Mouse (Mus musculus) C2C12 (cell line): ENCODE data around the gene Gzme. TPM values are rescaled to one million over a fixed set of nuclear protein-coding genes. Genes with fewer than 3 reads are reported as not detected.
"Not testable (repeated sequence)": the region's sequence is repeated elsewhere in the genome, so short reads cannot be mapped to it uniquely, and the experiment has no call there.

ENCODE experiments used
- H3K27me3 ChIP-seq: one replicate; pipeline ENCODE4 v1.6.1; 2011; ENCODE audit not compliant: control insufficient read depth, insufficient read depth, insufficient read length
- H3K36me3 ChIP-seq: one replicate; pipeline ENCODE4 v1.6.1; 2011; ENCODE audit not compliant: control insufficient read depth, insufficient read depth
- H3K4me3 ChIP-seq: one replicate; pipeline ENCODE4 v1.5.1; 2011; ENCODE audit warnings: mild to moderate bottlenecking, control low read depth; ENCODE audit not compliant: poor library complexity, insufficient read depth, severe bottlenecking
- H3K79me2 ChIP-seq: one replicate; pipeline ENCODE4 v1.6.1; 2011; ENCODE audit not compliant: control insufficient read depth, insufficient read depth
- H3K79me3 ChIP-seq: one replicate; pipeline ENCODE4 v1.6.1; 2011; ENCODE audit warnings: low read depth, control low read depth
- H3ac ChIP-seq: one replicate; pipeline ENCODE3; 2011; ENCODE audit warnings: low read depth; ENCODE audit not compliant: control insufficient read depth, insufficient read length
- CEBPB ChIP-seq: IDR thresholded peaks from one replicate; pipeline ENCODE4 v1.6.1; 2011; ENCODE audit warnings: low read depth, mild to moderate bottlenecking, control low read depth, moderate library complexity
- CTCF ChIP-seq: IDR thresholded peaks from one replicate; pipeline ENCODE4 v1.5.1; 2011; ENCODE audit not compliant: control insufficient read depth, insufficient read depth, insufficient read length
- FOSL1 ChIP-seq: IDR thresholded peaks from one replicate; pipeline ENCODE4 v1.8.0; 2011; ENCODE audit warnings: mild to moderate bottlenecking, low read length; ENCODE audit not compliant: poor library complexity, insufficient read depth, severe bottlenecking
- MAX ChIP-seq: IDR thresholded peaks from one replicate; pipeline ENCODE4 v1.6.1; 2011; ENCODE audit warnings: mild to moderate bottlenecking, control low read depth
- MYOD1 ChIP-seq: IDR thresholded peaks from one replicate; pipeline ENCODE4 v1.6.1; 2011; ENCODE audit warnings: low read depth; ENCODE audit not compliant: control insufficient read depth, insufficient read length
- MYOG ChIP-seq: IDR thresholded peaks from one replicate; pipeline ENCODE4 v1.6.1; 2011; ENCODE audit not compliant: control insufficient read depth, insufficient read length; ENCODE audit errors: extremely low read depth
- USF1 ChIP-seq: IDR thresholded peaks from one replicate; pipeline ENCODE4 v1.6.1; 2011; ENCODE audit warnings: low read depth, mild to moderate bottlenecking, control low read depth, moderate library complexity
- long read RNA-seq, 2 experiments: library from polyadenylated mRNA; unstranded; transcript quantifications; one replicate each; pipeline ENCODE4 v2.0.0; 2019 to 2020
- polyA plus RNA-seq: library from polyadenylated mRNA; unstranded; fragments of >200 nt; fragmentation: generic; extraction: Trizol; gene quantifications from one replicate; pipeline ENCODE4 v1.2.1, GENCODE M21; 2012; ENCODE audit warnings: missing spikeins

The Gzme gene
- 3.3 TPM for polyA plus RNA-seq
- long read RNA-seq, experiment 1, partial matches to known transcripts, result 0 of 2 reads
- long read RNA-seq, experiment 1, other reads (novel, unspliced or antisense), result 0 of 2 reads
- long read RNA-seq, experiment 2, partial matches to known transcripts, result 0 of 3 reads
- long read RNA-seq, experiment 2, other reads (novel, unspliced or antisense), result 0 of 3 reads

DNA sequence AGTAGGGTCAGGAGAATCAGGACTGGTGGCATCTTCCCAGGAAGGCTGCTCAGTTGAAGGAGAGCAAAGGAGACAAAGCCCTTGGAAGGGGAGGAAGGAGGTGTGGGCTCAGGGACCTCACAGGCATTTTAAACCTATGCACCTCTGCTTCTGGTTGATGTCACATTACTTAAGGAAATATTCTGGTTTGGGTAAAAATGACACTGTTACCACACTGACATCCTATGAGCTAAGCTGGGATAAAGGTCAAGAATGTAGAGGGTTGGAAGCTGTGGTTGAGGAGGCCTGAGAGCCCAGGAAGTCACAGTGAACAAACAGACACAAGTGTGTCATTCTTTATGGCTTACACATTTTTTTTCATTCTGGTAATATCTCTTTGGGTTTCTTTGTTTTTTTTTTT, at the start of gene Gzme:
Gene Gzme, minus strand, starts transcription at position 101 of the 400 bp plus-strand sequence.
- H3ac ChIP-seq, result no peak within 1 kb of the TSS
- no peaks in the 10 kb centered on the region for H3K79me2 ChIP-seq

DNA sequence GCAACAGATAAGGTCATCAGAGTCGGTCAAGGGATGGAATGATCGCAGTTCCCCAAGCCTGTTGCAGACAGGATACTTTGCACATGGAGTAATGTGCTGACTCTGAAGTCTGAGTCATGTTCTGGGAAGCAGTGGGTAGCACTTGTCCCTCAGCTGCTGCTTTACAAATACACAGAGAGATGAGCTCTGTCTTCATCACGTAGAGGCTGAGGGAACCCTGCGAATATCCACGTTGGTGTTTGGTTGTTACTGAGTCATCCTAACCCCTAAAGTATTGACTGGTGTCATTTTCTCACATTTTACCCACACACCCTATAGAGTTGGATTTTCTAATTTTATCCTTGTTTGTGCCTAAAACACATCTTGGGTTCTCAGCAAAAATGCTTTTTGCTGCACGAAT, 47.6 kb upstream of the Gzme start:
- no peak overlapping the region for H3K4me3 ChIP-seq
- TF ChIP-seq CTCF (no peak), MYOD1 (peak; percentile 13)

More for the DNA sequence above, at the start of gene Gzme:
- H3K36me3 ChIP-seq, result no peaks in the 10 kb centered on the region
- TF ChIP-seq MAX, result no peak
- TF ChIP-seq MYOD1, result no peak
- TF ChIP-seq FOSL1, result no peak
- TF ChIP-seq MYOG, result no peak
- no peak for TF ChIP-seq USF1
- no peak for TF ChIP-seq CEBPB
- no peak for TF ChIP-seq CTCF
- H3K27me3 ChIP-seq, result no peaks in the 10 kb centered on the region
- no peaks in the 10 kb centered on the region for H3K79me3 ChIP-seq
- H3K4me3 ChIP-seq, result no peak within 1 kb of the TSS

DNA sequence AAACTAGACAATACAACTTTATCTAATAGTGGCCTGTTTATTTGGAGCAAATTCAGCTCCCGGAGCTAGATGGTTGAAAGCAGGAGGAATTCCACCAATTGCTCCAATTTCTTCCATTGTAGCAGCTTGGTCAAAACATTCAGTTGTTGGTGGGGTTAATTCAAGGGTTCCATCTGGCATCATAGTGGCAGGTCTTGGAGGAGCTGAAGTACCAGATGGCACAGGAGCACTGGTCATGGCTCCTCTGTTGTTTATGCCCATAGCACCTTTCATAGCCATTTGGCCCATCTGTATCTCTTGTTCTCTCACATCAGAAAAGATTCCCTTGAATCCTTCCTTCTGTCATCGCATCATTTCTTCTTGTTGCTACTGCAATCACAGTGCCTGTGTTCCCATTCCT, 41.7 kb upstream of the Gzme start:
- TF ChIP-seq MYOG (no peak), MAX (no peak), FOSL1 (no peak), MYOD1 (no peak), USF1 (no peak), CEBPB (no peak), CTCF (no peak)
- Histone ChIP-seq H3K79me2 (no peaks in the 10 kb centered on the region), H3ac (no peak overlapping the region), H3K27me3 (no peaks in the 10 kb centered on the region), H3K36me3 (no peaks in the 10 kb centered on the region), H3K4me3 (no peak overlapping the region), H3K79me3 (no peaks in the 10 kb centered on the region)

More for the DNA sequence above, 47.6 kb upstream of the Gzme start:
- Histone ChIP-seq H3K27me3 (peaks cover under 1% of the 10 kb centered on the region), H3K36me3 (no peaks in the 10 kb centered on the region), H3K79me3 (no peaks in the 10 kb centered on the region), H3ac (no peak overlapping the region), H3K79me2 (no peaks in the 10 kb centered on the region)

DNA sequence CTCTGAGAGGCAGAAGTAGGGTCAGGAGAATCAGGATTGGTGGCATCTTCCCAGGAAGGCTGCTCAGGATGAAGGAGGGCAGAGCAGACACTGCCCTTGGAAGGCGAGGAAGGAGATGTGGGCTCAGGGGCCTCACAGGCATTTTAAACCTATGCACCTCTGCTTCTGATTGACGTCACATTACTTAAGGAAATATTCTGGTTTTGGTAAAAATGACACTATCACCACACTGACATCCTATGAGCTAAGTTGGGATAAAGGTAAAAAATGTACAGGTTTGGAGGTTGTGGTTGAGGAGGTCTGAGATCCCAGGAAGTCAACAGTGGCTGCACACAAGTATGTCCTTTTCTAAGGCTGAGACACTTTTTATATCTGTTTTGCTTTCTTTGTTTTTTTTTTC, 39.1 kb upstream of the Gzme start, which contains the start of gene Gzmg:
Gene Gzmg, minus strand, starts transcription at position 101 of the 400 bp plus-strand sequence.
- not testable (repeated sequence) for H3K36me3 ChIP-seq, H3ac ChIP-seq, H3K79me2 ChIP-seq, H3K4me3 ChIP-seq, H3K27me3 ChIP-seq, H3K79me3 ChIP-seq

DNA sequence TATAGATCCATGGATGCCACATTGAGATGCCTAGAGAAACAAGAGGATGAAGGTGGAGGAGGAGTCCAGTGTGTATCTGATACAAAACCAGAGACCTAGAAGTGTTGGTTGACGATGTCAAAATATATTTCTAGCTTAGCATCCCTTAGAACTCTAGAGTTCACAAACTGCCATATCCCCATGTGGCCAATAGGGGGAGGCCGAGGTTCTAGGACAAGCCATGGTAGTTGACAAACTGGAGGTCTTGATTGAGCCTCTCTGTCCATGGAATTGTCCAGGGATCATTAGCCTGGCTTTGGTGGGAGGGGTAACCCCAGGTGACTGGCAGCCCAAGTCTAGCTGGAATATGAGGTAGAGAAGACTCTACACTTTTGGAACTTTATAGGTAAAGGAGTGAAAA, 34.9 kb upstream of the Gzme start:
- H3K79me2 ChIP-seq, result no peaks in the 10 kb centered on the region
- no peak overlapping the region for H3ac ChIP-seq
- H3K79me3 ChIP-seq, result no peaks in the 10 kb centered on the region
- H3K36me3 ChIP-seq, result no peaks in the 10 kb centered on the region
- TF ChIP-seq CTCF (no peak), MYOG (no peak), MAX (no peak), CEBPB (no peak), USF1 (no peak), MYOD1 (no peak)
- H3K27me3 ChIP-seq, result no peaks in the 10 kb centered on the region
- H3K4me3 ChIP-seq, result no peak overlapping the region

DNA sequence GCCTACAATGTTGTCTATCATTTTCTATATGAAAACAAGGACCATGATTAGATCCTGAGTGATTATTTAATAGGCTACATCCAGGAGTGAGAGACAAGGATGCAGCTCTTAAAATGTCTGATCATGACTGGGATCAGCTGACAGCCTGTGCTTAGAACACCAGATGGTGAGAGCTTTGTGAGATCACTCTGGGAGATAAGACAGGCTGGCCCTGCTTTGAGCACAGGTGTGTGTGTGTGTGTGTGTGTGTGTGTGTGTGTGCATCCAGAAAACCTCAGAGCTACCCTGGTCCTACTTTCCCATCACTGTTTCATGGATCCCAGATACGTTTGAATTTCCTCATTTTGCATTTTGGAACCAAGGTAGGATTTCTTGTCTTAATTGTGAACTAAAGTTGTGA, 13.2 kb upstream of the Gzme start:
- not testable (repeated sequence) for H3K79me2 ChIP-seq, H3K4me3 ChIP-seq, H3K79me3 ChIP-seq, H3K27me3 ChIP-seq, H3K36me3 ChIP-seq, H3ac ChIP-seq

DNA sequence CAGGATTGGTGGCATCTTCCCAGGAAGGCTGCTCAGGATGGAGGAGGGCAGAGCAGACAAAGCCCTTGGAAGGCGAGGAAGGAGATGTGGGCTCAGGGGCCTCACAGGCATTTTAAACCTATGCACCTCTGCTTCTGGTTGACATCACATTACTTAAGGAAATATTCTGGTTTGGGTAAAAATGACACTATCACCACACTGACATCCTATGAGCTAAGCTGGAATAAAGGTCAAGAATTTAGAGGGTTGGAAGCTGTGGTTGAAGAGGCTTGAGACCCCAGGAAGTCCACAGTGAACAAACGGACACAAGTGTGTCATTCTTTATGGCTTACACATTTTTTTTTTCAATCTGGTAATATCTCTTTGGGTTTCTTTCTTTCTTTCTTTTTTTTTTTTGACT, 12.1 kb upstream of the Gzme start, which contains the start of gene Gzmd:
Gene Gzmd, minus strand, starts transcription at position 101 of the 400 bp plus-strand sequence.
- not testable (repeated sequence) for H3K27me3 ChIP-seq, H3K4me3 ChIP-seq, H3ac ChIP-seq, H3K36me3 ChIP-seq, H3K79me3 ChIP-seq, H3K79me2 ChIP-seq
